Mouse (Mus musculus) midbrain, postnatal 0 days (tissue): ENCODE data around the gene Ptcd2. TPM values are rescaled to one million over a fixed set of nuclear protein-coding genes. Genes with fewer than 3 reads are reported as not detected.

Experiments
- ATAC-seq: fragments of 200-750 bp; cut with Nextera tagmentation; 2 replicates; pipeline ENCODE4 v1.8.0; 2017; ENCODE audit warnings: moderate number of reproducible peaks, mild to moderate bottlenecking, moderate TSS enrichment, moderate library complexity; ENCODE audit not compliant: low FRiP score
- DNase-seq: peaks from one replicate; pipeline ENCODE4 v3.0.0-alpha.2; 2015; ENCODE audit warnings: low spot score
- H3K27ac ChIP-seq: fragments of 300-500 bp; sonication (generic); 2 replicates; pipeline ENCODE4 v1.5.1; 2014; ENCODE audit warnings: low read depth, mild to moderate bottlenecking, low read length, mixed read lengths
- H3K27me3 ChIP-seq: fragments of 300-500 bp; sonication (generic); 2 replicates; pipeline ENCODE4 v1.6.1; 2014; ENCODE audit warnings: low read length, control low read depth, mixed read lengths; ENCODE audit not compliant: insufficient read depth
- H3K36me3 ChIP-seq: fragments of 300-500 bp; sonication (generic); 2 replicates; pipeline ENCODE4 v1.6.1; 2014; ENCODE audit warnings: low read length, control low read depth, mixed read lengths; ENCODE audit not compliant: insufficient read depth
- H3K4me1 ChIP-seq: fragments of 300-500 bp; sonication (generic); 2 replicates; pipeline ENCODE4 v1.6.1; 2014; ENCODE audit warnings: mild to moderate bottlenecking, control low read depth, antibody characterized with exemption, low read length, mixed read lengths; ENCODE audit not compliant: insufficient read depth
- H3K4me2 ChIP-seq: fragments of 300-500 bp; sonication (generic); 2 replicates; pipeline ENCODE4 v1.6.1; 2014; ENCODE audit warnings: low read depth, mild to moderate bottlenecking, low read length, mixed read lengths; ENCODE audit not compliant: poor library complexity, severe bottlenecking
- H3K4me3 ChIP-seq: fragments of 300-500 bp; sonication (generic); 2 replicates; pipeline ENCODE4 v1.5.1; 2014; ENCODE audit warnings: low read depth, mild to moderate bottlenecking, low read length, moderate library complexity
- H3K9ac ChIP-seq: fragments of 300-500 bp; sonication (generic); replicated peaks from 2 replicates; pipeline ENCODE4 v1.6.1; 2014; ENCODE audit warnings: mild to moderate bottlenecking, low read length, moderate library complexity, mixed read lengths; ENCODE audit not compliant: poor library complexity, severe bottlenecking
- H3K9me3 ChIP-seq: fragments of 300-500 bp; sonication (generic); 2 replicates; pipeline ENCODE4 v1.6.1; 2016; ENCODE audit warnings: low read length, control low read depth
- CTCF ChIP-seq: IDR thresholded peaks from 2 replicates; pipeline ENCODE4 v1.5.1; 2016; ENCODE audit warnings: antibody characterized with exemption, mild to moderate bottlenecking
- WGBS: fragments of 180-500 bp; shearing (Covaris S2); extraction: QIAGEN DNeasy Blood & Tissue Kit; methylation state at CpG from one replicate; pipeline ENCODE4 v1.1.7; 2014; 5-methylcytosine and 5-hydroxymethylcytosine counted together
- polyA plus RNA-seq: library from polyadenylated mRNA; unstranded; fragments of >200 nt; fragmentation: Nextera tagmentation; extraction: Ambion mirVana; gene quantifications from 2 replicates; pipeline ENCODE4 v1.2.1, GENCODE M21; 2015
- total RNA-seq: library from RNA; depleted of rRNA; stranded (reverse); fragments of >200 nt; gene quantifications from 2 replicates; pipeline ENCODE4 v1.2.3, GENCODE M21; 2014

Ptcd2 gene
- total and polyA plus RNA-seq, 2 experiments from 2014 or later, result 41.8 to 51.5 TPM

DNA sequence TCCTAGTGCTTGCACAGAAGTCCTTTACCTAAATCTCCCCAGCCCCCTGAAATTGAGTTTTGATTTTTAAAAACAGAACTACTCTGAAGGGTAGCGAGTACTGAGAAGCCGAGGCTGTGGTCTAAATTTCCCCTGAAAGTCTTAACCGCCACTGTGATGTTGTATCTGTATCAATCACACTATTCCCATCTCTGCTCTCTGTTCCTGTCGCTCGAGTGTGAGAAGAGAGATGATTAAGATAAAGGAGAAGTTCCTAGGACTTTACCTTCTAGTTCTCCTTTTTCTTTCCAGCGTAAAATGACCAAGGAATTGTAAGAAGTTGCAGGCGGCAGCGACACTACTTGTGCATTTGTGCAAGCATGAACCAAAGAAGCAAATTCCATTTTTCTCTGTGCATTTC lies 38.3 kb downstream of the Ptcd2 start:
- no peak for TF ChIP-seq CTCF

DNA sequence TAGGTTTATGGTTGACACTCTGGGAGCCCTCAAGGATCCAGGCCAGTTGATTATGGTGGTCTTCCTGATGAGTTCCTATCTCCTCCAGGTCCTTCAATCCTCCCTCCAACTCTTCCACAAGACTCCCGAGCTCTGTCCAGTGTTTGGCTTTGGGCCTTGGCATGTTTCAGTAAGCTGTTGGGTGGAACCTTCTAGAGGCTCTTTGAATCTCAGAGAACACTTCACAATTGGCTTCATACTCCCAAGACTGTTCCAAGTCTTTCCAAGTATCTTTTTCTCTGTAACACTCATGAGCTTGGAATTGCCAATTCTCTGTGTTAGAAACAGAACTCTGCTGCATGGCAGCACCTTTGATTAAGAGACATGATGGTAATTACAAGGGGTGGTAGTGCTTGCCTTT lies 39.3 kb downstream of the Ptcd2 start:
- H3K9me3 ChIP-seq, result no peaks in the 10 kb centered on the region
- 100% methylated on average over 1 of the region's 1 CpGs for whole genome bisulfite sequencing
- no peak overlapping the region for H3K27ac ChIP-seq
- H3K4me3 ChIP-seq, result no peak overlapping the region
- no peaks in the 10 kb centered on the region for H3K36me3 ChIP-seq
- no peak overlapping the region for H3K4me2 ChIP-seq
- no peak for ATAC-seq
- H3K27me3 ChIP-seq, result no peaks in the 10 kb centered on the region
- TF ChIP-seq CTCF, result no peak
- H3K4me1 ChIP-seq, result no peaks in the 10 kb centered on the region
- H3K9ac ChIP-seq, result no peak overlapping the region
- no peak for DNase-seq

More for the DNA sequence above, 38.3 kb downstream of the Ptcd2 start:
- ATAC-seq (no peak), DNase-seq (no peak)
- H3K9ac ChIP-seq, result no peak overlapping the region
- no peaks in the 10 kb centered on the region for H3K36me3 ChIP-seq
- no peaks in the 10 kb centered on the region for H3K4me1 ChIP-seq
- H3K4me3 ChIP-seq, result no peak overlapping the region
- WGBS, result 96% methylated on average over 8 of the region's 8 CpGs
- no peaks in the 10 kb centered on the region for H3K9me3 ChIP-seq
- no peak overlapping the region for H3K4me2 ChIP-seq
- no peaks in the 10 kb centered on the region for H3K27me3 ChIP-seq
- no peak overlapping the region for H3K27ac ChIP-seq

DNA sequence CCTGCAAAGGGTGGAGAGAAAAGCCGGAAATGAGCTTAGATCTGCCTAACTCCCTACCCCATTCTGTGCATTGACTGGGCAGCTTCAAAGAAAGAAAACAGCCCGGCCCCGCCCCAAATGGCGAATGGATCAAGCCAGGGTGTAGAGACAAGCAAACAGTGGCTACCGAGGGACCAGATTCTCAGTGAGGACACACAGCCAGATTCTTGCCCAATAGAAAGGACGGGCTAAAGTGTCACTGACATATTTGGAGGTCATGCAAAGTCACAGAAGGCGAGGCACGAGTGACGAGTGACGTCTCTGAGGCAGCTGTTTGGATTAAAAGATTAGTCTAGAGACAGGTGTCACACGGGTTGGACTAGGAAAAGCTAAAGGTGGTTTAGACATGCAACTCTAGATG lies 40.1 kb downstream of the Ptcd2 start:
- no peak for TF ChIP-seq CTCF
- Histone ChIP-seq H3K27ac (no peak overlapping the region), H3K4me2 (no peak overlapping the region), H3K9me3 (no peaks in the 10 kb centered on the region), H3K4me1 (no peaks in the 10 kb centered on the region), H3K9ac (no peak overlapping the region), H3K27me3 (no peaks in the 10 kb centered on the region), H3K4me3 (no peak overlapping the region), H3K36me3 (no peaks in the 10 kb centered on the region)
- ATAC-seq (no peak), DNase-seq (no peak)
- WGBS, result 59% methylated on average over 11 of the region's 11 CpGs

DNA sequence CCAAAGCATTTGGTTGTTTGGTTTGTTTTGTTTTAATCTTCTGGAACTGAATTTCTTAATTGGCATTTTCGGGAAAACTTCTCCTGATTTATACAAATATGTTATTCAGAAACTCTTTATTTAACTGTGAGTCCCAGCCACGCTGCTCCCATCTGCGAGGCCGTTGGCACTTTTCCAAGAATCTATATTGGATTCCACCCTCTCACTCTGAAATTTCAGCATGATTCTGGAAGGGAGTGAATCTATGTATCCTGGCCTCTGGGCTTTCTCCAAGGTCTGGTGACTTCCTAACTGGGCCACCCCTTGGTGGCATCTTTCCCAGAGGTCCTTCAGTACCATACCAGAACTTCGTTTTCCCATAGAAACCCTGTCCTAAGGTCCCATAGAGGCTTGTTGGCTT lies 40.7 kb downstream of the Ptcd2 start:
- Histone ChIP-seq H3K27ac (no peak overlapping the region), H3K4me2 (no peak overlapping the region), H3K9me3 (no peaks in the 10 kb centered on the region), H3K27me3 (no peaks in the 10 kb centered on the region), H3K4me3 (no peak overlapping the region), H3K4me1 (no peaks in the 10 kb centered on the region), H3K9ac (no peak overlapping the region), H3K36me3 (no peaks in the 10 kb centered on the region)
- 58% methylated on average over 5 of the region's 5 CpGs for WGBS
- ATAC-seq (no peak), DNase-seq (no peak)
- TF ChIP-seq CTCF, result no peak

DNA sequence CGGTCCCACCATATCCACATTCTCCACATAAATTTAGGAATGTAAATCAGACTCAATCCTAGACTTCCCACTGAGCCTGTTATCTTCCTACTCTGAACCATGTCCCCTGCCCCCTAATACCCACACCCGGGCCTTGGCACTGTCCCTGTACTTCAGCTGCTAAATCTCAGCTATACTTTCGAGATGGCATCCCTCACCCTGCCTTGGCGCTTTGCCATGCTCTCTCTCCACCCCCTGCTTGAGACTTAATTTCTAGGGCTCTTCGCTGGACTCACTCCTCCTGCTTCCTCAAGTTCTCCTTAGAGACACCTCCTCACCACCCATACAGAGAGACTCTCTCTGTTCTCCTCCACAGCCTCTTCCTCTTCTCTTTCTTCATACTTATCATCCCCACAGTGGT lies 44.6 kb downstream of the Ptcd2 start:
- no peak overlapping the region for H3K4me2 ChIP-seq
- H3K9ac ChIP-seq, result no peak overlapping the region
- H3K4me3 ChIP-seq, result no peak overlapping the region
- 86% methylated on average over 5 of the region's 5 CpGs for WGBS
- H3K27me3 ChIP-seq, result no peaks in the 10 kb centered on the region
- H3K4me1 ChIP-seq, result no peaks in the 10 kb centered on the region
- H3K9me3 ChIP-seq, result no peaks in the 10 kb centered on the region
- no peak for TF ChIP-seq CTCF
- no peaks in the 10 kb centered on the region for H3K36me3 ChIP-seq
- ATAC-seq (no peak), DNase-seq (no peak)
- H3K27ac ChIP-seq, result no peak overlapping the region

DNA sequence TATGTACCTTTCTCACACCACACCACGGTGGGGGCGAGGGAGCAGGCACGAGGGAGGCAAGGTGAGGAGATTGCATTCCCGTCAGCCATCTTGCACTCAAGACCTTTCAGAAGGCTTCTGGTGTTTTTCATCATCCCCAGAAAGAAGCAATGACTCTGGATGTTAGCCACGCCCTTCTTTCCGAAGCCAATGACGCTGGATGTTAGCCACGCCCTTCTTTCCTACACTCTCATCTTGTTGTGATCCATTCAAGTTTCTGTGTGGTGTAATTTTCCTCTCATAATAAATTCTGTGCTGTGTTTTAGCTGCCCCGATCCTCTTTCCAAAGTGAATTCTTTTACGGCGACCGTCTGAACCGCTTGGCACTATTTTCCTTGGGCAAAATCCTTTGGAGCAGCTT lies 50.3 kb downstream of the Ptcd2 start:
- H3K36me3 ChIP-seq, result no peaks in the 10 kb centered on the region
- WGBS, result 94% methylated on average over 13 of the region's 13 CpGs
- H3K9me3 ChIP-seq, result no peaks in the 10 kb centered on the region

More for the DNA sequence above, 50.3 kb downstream of the Ptcd2 start:
- Histone ChIP-seq H3K4me2 (no peak overlapping the region), H3K27ac (no peak overlapping the region), H3K4me3 (no peak overlapping the region), H3K9ac (no peak overlapping the region), H3K27me3 (no peaks in the 10 kb centered on the region), H3K4me1 (no peaks in the 10 kb centered on the region)
- DNase-seq, result no peak
- no peak for TF ChIP-seq CTCF
- no peak for ATAC-seq
